Mouse (Mus musculus): ENCODE measurements around the gene Ier3.

Gene Ier3

GRCm38 (mm10) chr17:35812307-35812706 lies 9.2 kb upstream of the Ier3 start:
- no peak for DNase-seq

GRCm38 (mm10) chr17:35812736-35813135 lies 8.7 kb upstream of the Ier3 start:
- no peak for DNase-seq

DNA sequence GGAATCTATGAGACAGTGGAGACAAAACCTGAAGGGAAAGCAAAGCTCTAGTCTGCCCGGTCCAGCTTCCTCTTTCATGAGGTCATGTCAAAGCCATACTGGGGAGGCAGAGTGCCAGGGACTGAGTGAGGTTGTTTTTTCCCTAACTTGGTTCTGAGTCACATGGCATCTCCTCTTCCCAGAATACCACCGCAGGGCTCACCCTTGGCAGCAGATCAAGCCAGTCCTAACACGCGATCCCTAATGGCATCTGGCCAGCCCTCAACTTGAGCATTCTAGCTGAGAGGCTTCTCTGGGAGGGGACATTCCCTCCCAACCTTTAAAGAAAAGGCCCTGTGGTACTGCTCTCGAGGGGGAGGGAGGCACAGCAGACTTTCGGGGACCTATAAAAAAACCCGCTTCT lies 8.2 kb upstream of the Ier3 start:
- DNase-seq: peak; percentile 29

GRCm38 (mm10) chr17:35813653-35814052 lies 7.8 kb upstream of the Ier3 start:
- no peak for DNase-seq

- DNase-seq: no peak
Measured at GRCm38 (mm10) chr17:35814678-35815077, 6.8 kb upstream of the Ier3 start.

DNA sequence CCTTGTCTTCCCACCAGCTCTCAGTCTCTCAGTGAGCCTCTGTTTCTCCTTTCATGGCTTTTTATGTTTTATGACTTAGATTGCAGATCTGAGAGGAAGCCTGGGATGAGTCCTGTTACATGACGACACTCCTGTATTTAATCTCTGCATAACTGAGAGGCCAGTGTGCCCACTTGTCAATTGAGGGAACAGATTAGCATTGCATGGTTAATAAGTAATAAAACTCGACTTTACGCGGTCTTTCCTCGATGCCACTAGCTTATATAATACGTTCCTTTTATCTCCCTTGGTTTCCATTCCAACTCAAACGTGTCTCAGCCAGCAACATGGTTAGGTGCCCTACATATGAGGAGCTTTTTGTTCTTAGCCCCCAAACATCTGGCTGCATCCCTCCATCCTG lies 5.6 kb upstream of the Ier3 start:
- no peak for DNase-seq

DNA sequence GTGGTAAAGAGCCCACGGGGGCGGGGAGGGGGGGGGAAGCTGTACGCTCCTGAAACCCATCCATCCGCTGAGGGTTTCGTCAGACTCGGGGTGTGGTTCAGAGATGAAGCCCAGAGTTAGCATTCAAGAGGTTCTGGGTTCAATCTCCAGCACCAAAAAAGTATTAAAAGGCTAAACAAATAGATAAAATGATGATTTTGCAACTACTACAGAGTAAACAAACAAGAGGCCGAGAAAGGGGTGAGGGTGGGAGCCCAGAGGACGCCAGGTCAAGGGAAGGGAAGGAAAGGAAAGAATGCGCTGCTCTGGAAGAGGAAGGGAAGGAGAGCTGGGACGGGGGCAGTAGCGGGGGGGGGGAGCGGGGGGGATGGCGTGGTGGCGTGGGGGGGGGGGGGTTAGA lies 4.8 kb upstream of the Ier3 start:
- DNase-seq: no peak

DNA sequence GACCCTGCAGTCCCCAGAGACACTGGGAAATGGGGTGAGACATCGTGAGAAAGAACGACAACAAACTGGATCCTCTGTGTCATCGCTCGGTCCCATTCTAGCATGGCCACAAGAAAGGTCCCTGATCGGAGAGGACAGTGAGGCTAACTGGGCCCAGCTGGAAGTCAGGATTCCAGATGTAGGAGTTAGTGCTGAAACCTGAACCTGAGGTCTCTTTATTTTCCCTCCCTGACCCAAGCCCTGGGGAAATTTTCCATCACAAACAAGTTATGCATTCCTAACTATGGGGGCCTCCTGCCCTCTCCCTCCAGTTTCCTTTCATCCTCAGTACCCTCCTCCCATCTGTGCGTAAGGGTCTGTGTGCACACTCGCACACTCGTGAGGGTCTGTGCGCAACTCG lies 4.3 kb upstream of the Ier3 start:
- no peak for DNase-seq

- DNase-seq: no peak
Measured at GRCm38 (mm10) chr17:35820111-35820510, 1.4 kb upstream of the Ier3 start.

DNA sequence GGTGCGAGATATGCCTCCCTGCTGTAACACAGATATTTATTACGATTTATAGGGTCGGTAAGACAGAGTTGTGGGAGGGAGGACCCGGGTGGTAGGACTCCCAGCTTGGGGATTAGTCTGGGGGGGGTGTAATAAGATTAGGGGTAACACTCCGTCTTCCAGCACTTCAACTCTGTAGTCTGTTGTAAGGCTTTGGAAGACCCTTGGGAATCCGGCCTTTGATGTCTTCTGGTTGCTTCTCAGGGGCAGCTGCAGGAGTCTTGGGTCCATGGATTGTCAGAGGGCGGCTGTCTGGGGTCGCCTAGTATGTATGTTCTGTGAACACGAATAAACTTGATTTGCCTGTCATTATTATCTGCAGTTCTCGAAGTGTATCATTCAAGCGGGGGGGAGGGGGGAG lies 1.1 kb downstream of the Ier3 start:
- DNase-seq: no peak

GRCm38 (mm10) chr17:35822964-35823937 lies 1.8 kb downstream of the Ier3 start, which contains the start of gene Flot1:
Flot1 (plus strand) TSS chr17:35823230.
- DNase-seq: peak; percentile 80

- peak; percentile 42 for DNase-seq
Measured at GRCm38 (mm10) chr17:35824402-35824801, 2.9 kb downstream of the Ier3 start.

DNA sequence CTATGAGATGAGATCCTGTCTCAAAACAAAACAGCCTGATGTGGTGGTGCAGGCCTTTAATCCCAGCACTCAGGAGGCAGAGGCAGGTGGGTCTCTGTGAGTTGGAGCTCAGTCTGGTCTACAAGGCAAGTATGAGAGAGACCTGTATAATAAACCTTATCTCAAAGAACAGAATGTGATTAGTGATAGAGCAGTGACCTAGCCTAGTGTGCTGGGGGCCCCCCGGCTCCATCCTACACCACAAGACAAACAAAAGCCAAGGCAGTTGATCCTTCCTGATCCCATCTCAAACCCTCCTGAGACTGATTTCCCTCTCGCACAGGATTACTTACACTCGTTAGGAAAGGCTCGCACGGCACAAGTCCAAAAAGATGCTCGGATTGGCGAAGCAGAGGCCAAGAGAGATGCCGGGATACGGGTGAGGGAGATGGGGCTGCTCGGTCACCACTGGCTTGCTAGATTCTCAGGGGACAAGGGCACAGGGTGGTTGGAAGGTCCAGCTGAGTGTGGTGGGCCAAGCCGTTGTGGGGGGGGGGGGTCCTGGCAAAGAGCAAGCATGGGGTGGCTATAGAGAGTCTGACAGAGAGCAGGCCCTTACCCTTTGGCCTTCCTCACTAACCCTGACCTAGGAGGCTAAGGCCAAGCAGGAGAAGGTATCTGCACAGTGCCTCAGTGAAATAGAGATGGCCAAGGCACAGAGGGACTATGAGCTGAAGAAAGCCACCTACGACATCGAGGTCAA lies 3.8 kb downstream of the Ier3 start:
- DNase-seq: peak; percentile 24

- peak; percentile 85 for DNase-seq
Measured at GRCm38 (mm10) chr17:35829737-35830136, 8.3 kb downstream of the Ier3 start.

DNA sequence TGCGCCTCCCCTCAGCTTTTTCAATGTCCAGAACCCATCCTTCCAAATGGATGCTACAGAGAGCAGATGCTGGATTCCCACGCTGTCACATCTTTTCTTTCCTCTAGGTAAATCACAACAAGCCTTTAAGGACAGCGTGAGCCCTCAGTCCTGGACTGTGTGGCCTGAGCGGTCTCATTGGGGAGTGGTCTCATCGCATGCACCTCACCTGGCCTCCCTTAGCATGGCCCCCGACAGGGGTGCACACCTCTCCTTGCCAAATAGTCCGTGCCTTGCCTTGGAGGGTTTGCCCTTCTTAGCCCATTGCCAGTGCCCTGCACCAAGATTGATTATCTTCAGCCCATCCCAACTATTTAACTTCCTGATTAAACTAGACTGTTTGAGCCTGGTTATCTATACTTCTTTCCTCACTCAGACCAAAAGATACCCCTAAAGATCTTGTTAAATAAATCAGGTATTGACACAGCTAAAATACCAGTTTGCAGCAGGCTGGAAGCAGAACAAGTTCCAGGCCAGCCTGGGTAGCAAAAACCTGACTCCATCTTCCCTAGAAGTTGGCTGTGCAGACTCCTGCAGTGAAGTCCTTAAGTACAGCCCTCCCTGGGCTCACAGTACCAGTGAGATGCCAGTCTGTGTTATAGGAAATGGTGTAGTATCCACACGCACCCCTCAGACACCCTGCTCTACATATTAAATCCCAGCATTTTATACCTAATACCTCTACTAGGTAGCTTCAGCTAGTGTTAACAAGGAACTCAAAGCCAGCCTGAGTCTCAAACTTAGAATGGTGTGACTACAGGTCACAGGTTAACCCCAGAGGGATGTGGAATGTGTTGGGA lies 11.1 kb downstream of the Ier3 start:
- DNase-seq: no peak

- no peak for DNase-seq
Measured at GRCm38 (mm10) chr17:35833239-35833751, 11.8 kb downstream of the Ier3 start.

DNA sequence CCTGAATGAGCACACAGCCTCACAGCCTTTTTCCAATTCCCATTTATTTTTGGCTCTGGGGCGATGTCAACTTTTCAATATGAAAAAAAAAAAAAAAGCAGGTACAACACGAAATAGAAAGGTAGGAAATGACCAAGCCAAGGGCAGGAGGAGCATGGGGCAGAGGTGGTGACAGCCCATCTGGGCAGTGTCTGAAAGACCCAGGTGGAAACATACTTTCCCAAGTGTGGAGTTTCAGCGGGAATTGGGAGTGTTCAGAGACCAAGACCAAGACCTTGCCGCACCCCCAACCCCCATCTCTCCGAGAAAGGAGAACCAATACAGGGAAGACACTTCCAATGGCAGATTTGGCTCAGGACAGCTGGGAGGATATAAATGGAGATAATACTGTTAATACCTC lies 12.4 kb downstream of the Ier3 start:
- no peak for DNase-seq

GRCm38 (mm10) chr17:35834696-35835422 lies 13.4 kb downstream of the Ier3 start:
- no peak for DNase-seq

DNA sequence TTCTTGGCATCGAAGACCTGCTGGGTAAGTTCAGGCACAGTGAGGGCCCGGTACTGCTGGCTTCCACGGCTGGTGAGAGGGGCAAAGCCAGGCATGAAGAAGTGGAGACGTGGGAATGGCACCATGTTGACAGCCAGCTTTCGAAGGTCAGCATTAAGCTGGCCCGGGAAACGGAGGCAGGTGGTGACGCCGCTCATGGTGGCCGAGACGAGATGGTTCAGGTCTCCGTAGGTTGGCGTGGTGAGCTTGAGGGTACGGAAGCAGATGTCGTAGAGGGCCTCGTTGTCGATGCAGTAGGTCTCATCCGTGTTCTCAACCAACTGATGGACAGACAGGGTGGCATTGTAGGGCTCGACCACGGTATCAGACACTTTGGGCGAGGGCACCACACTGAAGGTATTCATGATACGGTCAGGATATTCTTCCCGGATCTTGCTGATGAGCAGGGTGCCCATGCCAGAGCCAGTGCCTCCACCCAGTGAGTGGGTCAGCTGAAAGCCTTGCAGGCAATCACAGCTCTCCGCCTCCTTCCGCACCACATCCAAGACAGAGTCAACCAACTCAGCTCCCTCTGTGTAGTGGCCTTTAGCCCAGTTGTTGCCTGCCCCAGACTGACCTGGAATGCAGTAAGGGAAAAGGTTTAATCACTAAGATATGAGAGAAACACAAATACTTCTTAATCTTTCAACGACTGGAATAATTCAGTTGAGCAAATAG lies 14.1 kb downstream of the Ier3 start:
- DNase-seq: no peak

DNA sequence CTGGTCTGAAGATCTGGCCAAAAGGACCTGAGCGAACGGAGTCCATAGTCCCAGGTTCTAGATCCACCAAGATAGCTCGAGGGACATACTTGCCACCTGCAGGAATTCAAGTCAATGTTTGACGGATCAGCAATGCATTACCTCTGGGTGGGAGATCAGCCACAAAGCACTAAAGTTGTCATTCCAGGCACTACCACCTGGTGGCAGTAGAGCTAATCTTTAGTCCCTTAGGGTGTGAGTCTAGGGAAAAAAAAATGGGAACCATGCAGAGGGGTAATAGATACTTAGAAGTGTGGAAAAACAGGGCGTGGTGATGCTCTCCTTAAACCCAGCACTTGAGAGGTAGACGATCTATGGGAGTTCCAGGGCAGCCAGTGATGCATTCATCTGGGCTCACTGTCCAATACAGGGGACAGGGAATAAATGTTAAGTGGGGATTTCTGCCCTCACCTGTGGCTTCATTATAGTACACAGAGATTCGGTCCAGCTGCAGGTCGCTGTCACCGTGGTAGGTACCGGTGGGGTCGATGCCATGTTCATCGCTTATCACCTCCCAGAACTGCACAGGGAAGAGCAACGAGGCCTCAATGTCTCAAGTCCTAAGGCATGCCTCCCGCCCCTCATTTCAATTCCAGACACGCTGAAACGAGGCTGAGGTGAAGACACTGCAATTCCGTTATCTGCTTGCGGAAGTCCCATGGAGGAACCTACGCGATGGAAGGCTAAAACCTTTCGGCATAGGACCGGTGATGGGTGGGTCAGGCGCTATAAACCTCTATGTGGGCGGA lies 14.9 kb downstream of the Ier3 start:
- peak; percentile 94 for DNase-seq
